Mouse (Mus musculus): ENCODE results near the gene Ppp1r3a.
"Not testable (repeated sequence)": the region's sequence is repeated elsewhere in the genome, so short reads cannot be mapped to it uniquely, and the experiment has no call there.

Ppp1r3a gene

GRCm38 (mm10) chr6:14754901-14755591, at the start of gene Ppp1r3a:
Gene Ppp1r3a (minus strand): TSS chr6:14755274.
- DNase-seq (ENCODE audit: extremely low spot score, low spot score), result no peak

- no peak for DNase-seq (ENCODE audit: extremely low spot score, low spot score)
These were observed 32.3 kb upstream of the Ppp1r3a start for GRCm38 (mm10) chr6:14787157-14787938.

- no peak for DNase-seq (ENCODE audit: extremely low spot score, low spot score)
These were observed 22.8 kb upstream of the Ppp1r3a start for GRCm38 (mm10) chr6:14777920-14778319.

- DNase-seq (ENCODE audit: extremely low spot score, low spot score), result no peak
These were observed 16.6 kb upstream of the Ppp1r3a start for GRCm38 (mm10) chr6:14771717-14772116.

GRCm38 (mm10) chr6:14757486-14757885, 2.4 kb upstream of the Ppp1r3a start:
- no peak for DNase-seq (ENCODE audit: extremely low spot score, low spot score)

- DNase-seq (ENCODE audit: extremely low spot score, low spot score), result no peak
These were observed 1.6 kb downstream of the Ppp1r3a start for GRCm38 (mm10) chr6:14753512-14753911.

GRCm38 (mm10) chr6:14752211-14752610, 2.9 kb downstream of the Ppp1r3a start:
- DNase-seq (ENCODE audit: extremely low spot score, low spot score), result no peak

GRCm38 (mm10) chr6:14747000-14747399, 8.1 kb downstream of the Ppp1r3a start:
- DNase-seq (ENCODE audit: extremely low spot score, low spot score), result no peak

- DNase-seq (ENCODE audit: extremely low spot score, low spot score), result no peak
These were observed 19.1 kb downstream of the Ppp1r3a start for GRCm38 (mm10) chr6:14736017-14736416.

GRCm38 (mm10) chr6:14731011-14731410, 24.1 kb downstream of the Ppp1r3a start:
- no peak for DNase-seq (ENCODE audit: extremely low spot score, low spot score)

GRCm38 (mm10) chr6:14720772-14721414, 34.2 kb downstream of the Ppp1r3a start:
- no peak for DNase-seq (ENCODE audit: extremely low spot score, low spot score)

- no peak for DNase-seq (ENCODE audit: extremely low spot score, low spot score)
These were observed 34.8 kb downstream of the Ppp1r3a start for GRCm38 (mm10) chr6:14720110-14720771.

- no peak for DNase-seq (ENCODE audit: extremely low spot score, low spot score)
These were observed 39.7 kb downstream of the Ppp1r3a start for GRCm38 (mm10) chr6:14715129-14715989.

- DNase-seq (ENCODE audit: extremely low spot score, low spot score), result no peak
These were observed 42.9 kb downstream of the Ppp1r3a start for GRCm38 (mm10) chr6:14712146-14712545.

- DNase-seq (ENCODE audit: extremely low spot score, low spot score), result no peak
These were observed 55.0 kb downstream of the Ppp1r3a start for GRCm38 (mm10) chr6:14700030-14700429.

GRCm38 (mm10) chr6:14679231-14679887, 75.7 kb downstream of the Ppp1r3a start:
- not testable (repeated sequence) for DNase-seq (ENCODE audit: extremely low spot score, low spot score)

GRCm38 (mm10) chr6:14668966-14669365, 86.1 kb downstream of the Ppp1r3a start:
- DNase-seq (ENCODE audit: extremely low spot score, low spot score), result not testable (repeated sequence)

- DNase-seq (ENCODE audit: extremely low spot score, low spot score), result not testable (repeated sequence)
These were observed 87.4 kb downstream of the Ppp1r3a start for GRCm38 (mm10) chr6:14667651-14668050.

Data from neural tube, embryonic 10.5 days (tissue).